ENCODE assay signal across 8 mouse cellular contexts in the genomic region with DNA sequence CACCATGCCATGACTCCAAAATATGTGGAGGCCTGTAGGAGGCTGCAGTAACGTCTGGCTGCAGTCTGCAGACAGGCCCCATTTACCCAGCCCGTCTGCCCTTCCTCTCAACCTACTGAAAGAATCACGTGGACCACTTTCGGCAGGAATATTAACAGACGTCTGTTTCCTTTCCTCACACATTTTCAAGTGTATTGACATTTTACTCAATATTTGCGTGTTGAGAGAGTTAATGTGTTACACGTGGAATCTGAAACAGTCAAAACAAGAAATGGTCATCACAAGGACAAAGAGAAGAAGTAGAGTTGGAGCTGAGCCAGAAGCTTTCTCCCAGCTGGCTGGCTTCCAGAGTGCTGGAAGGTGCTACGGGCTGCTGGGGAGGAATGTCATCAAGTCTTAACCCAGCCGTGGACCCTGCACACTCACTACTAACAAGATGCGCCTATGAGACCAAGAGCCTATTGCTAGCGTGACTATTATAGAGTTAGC. TPM values are rescaled to one million over a fixed set of nuclear protein-coding genes. Genes with fewer than 3 reads are reported as not detected.
DNase-seq lines count a peak whose midpoint lies in the region; ATAC-seq and TF ChIP-seq lines count a peak whose summit lies in the region.

No protein-coding gene starts in this region.

- no peak for ATAC-seq in intestine, embryonic 14.5 days (replicated peaks; ENCODE audit: low FRiP score, low TSS enrichment, low read depth)
- ATAC-seq in intestine, postnatal 0 days, result no peak
- peak; percentile 48 for ATAC-seq in intestine, embryonic 16.5 days

- no peak overlapping the region; the same call in 1 of the 2 replicates for H3K27ac ChIP-seq in intestine, embryonic 14.5 days (ENCODE audit: low read depth)
- no peak overlapping the region for H3K27ac ChIP-seq in intestine, postnatal 0 days (ENCODE audit: low read depth, low read length)
- H3K27ac ChIP-seq in intestine, embryonic 16.5 days (ENCODE audit: low read length), result no peak overlapping the region
- H3K27ac ChIP-seq in thymus, adult 2 months (ENCODE audit: control insufficient read depth, insufficient read depth, low read length), result no peak overlapping the region

- DNase-seq in intestine, embryonic 14.5 days (ENCODE audit: low spot score), result no peak
- DNase-seq in cerebellum, adult 9-11 months, result peak; percentile 25
- DNase-seq in lung, postnatal 25 days (ENCODE audit: low spot score), result peak; percentile 58
- no peak for DNase-seq in right cerebral cortex, postnatal 10 days (ENCODE audit: low spot score in 2 of 2)
- no peak for DNase-seq in thymus, adult 2 months
- DNase-seq in ovary, postnatal 14 days (ENCODE audit: low spot score), result no peak

- WGBS in intestine, embryonic 14.5 days, result 20% methylated on average over 11 of the region's 11 CpGs
- 34% methylated on average over 11 of the region's 11 CpGs for WGBS in intestine, postnatal 0 days
- 32% methylated on average over 11 of the region's 11 CpGs for WGBS in intestine, embryonic 16.5 days
- WGBS in thymus, adult 2 months, result 81% methylated on average over 11 of the region's 11 CpGs

- H3K27me3 ChIP-seq in intestine, embryonic 14.5 days (replicated peaks; ENCODE audit: control insufficient read depth, insufficient read depth, low read length), result no peaks in the 10 kb centered on the region
- H3K27me3 ChIP-seq in intestine, postnatal 0 days (replicated peaks; ENCODE audit: control insufficient read depth, insufficient read depth, low read length), result no peaks in the 10 kb centered on the region
- no peaks in the 10 kb centered on the region for H3K27me3 ChIP-seq in intestine, embryonic 16.5 days (replicated peaks; ENCODE audit: control insufficient read depth, insufficient read depth, low read length)
- no peaks in the 10 kb centered on the region for H3K27me3 ChIP-seq in thymus, adult 2 months (ENCODE audit: control insufficient read depth, insufficient read depth, low read length)

- peaks cover 13% of the 10 kb centered on the region for H3K4me1 ChIP-seq in intestine, embryonic 14.5 days (replicated peaks; ENCODE audit: control insufficient read depth, insufficient read depth, low read length)
- no peaks in the 10 kb centered on the region for H3K4me1 ChIP-seq in intestine, postnatal 0 days (replicated peaks; ENCODE audit: control insufficient read depth, insufficient read depth, low read length)
- H3K4me1 ChIP-seq in intestine, embryonic 16.5 days (ENCODE audit: control insufficient read depth, insufficient read depth, low read length), result no peaks in the 10 kb centered on the region; the same call in 1 of the 2 replicates
- H3K4me1 ChIP-seq in thymus, adult 2 months (replicated peaks; ENCODE audit: control insufficient read depth, insufficient read depth, low read length), result no peaks in the 10 kb centered on the region

- H3K9me3 ChIP-seq in intestine, embryonic 14.5 days (ENCODE audit: control insufficient read depth, low read length), result no peaks in the 10 kb centered on the region
- no peaks in the 10 kb centered on the region for H3K9me3 ChIP-seq in intestine, postnatal 0 days (ENCODE audit: control insufficient read depth)
- no peaks in the 10 kb centered on the region for H3K9me3 ChIP-seq in intestine, embryonic 16.5 days (ENCODE audit: control insufficient read depth, low read length)

- peak overlapping the region; percentile 20 for H3K4me2 ChIP-seq in intestine, embryonic 14.5 days (ENCODE audit: low read length)
- H3K4me2 ChIP-seq in intestine, postnatal 0 days (replicated peaks; ENCODE audit: low read depth), result no peak overlapping the region
- H3K4me2 ChIP-seq in intestine, embryonic 16.5 days (ENCODE audit: low read depth, low read length), result no peak overlapping the region

- TF ChIP-seq CTCF in intestine, postnatal 0 days (IDR thresholded peaks at IDR 0.05; ENCODE audit: low read depth), result no peak
- TF ChIP-seq CTCF in thymus, adult 2 months (IDR thresholded peaks at IDR 0.05; ENCODE audit: borderline replicate concordance, control insufficient read depth, extremely low read depth, insufficient read depth, low read length, poor library complexity), result no peak

- no peak overlapping the region for H3K9ac ChIP-seq in intestine, embryonic 14.5 days (ENCODE audit: low read length)
- H3K9ac ChIP-seq in intestine, postnatal 0 days (ENCODE audit: low read depth, low read length), result no peak overlapping the region
- H3K9ac ChIP-seq in intestine, embryonic 16.5 days (ENCODE audit: low read depth, low read length), result no peak overlapping the region

- no peak overlapping the region for H3K4me3 ChIP-seq in intestine, embryonic 14.5 days (ENCODE audit: low read depth, low read length)
- H3K4me3 ChIP-seq in intestine, postnatal 0 days (ENCODE audit: low read depth, low read length), result no peak overlapping the region
- H3K4me3 ChIP-seq in intestine, embryonic 16.5 days (ENCODE audit: low read length), result no peak overlapping the region
- no peak overlapping the region for H3K4me3 ChIP-seq in thymus, adult 2 months (ENCODE audit: control insufficient read depth, insufficient read depth, low read length)

- no peak for TF ChIP-seq POLR2A in thymus, adult 2 months (IDR thresholded peaks at IDR 0.05; ENCODE audit: control insufficient read depth, extremely low read depth, insufficient read depth, low read length, poor library complexity)

- no peaks in the 10 kb centered on the region for H3K36me3 ChIP-seq in intestine, embryonic 14.5 days (ENCODE audit: control insufficient read depth, insufficient read depth, low read length)
- no peaks in the 10 kb centered on the region for H3K36me3 ChIP-seq in intestine, postnatal 0 days (ENCODE audit: control insufficient read depth, insufficient read depth)
- H3K36me3 ChIP-seq in intestine, embryonic 16.5 days (ENCODE audit: control insufficient read depth, insufficient read depth, low read length), result no peaks in the 10 kb centered on the region
- no peaks in the 10 kb centered on the region for H3K36me3 ChIP-seq in thymus, adult 2 months (ENCODE audit: control insufficient read depth, insufficient read depth, low read length)

RNA-seq across cellular contexts. Expression of a gene that starts 22.4 kb away (rescaled TPM):
- polyA plus RNA-seq in intestine, embryonic 14.5 days (2014; fragmentation: Nextera tagmentation; extraction: Ambion mirVana), result 8.7 and 9.2 TPM in 2 replicates
- 1.7 TPM in 2 replicates for polyA plus RNA-seq in intestine, postnatal 0 days (2015; fragmentation: Nextera tagmentation; extraction: Ambion mirVana)
- 4.3 and 4.5 TPM in 2 replicates for polyA plus RNA-seq in intestine, embryonic 16.5 days (2015; fragmentation: Nextera tagmentation; extraction: Ambion mirVana)
- polyA plus RNA-seq in thymus, adult 2 months (2012; rRNA removed), result 2.1 and 2.2 TPM in 2 replicates

Comparison
In these comparisons a context has a peak if more than half of its experiments do, and no peak if none do; other contexts are left out.
1. DNase-seq: peak in cerebellum, adult 9-11 months (single experiment) and lung, postnatal 25 days (single experiment); none in intestine, embryonic 14.5 days (single experiment), right cerebral cortex, postnatal 10 days (0 of 2), thymus, adult 2 months (single experiment) and ovary, postnatal 14 days (single experiment).